Mouse (Mus musculus): ENCODE results near the gene Zfp467. TPM values are rescaled to one million over a fixed set of nuclear protein-coding genes. Genes with fewer than 3 reads are reported as not detected.

Gene Zfp467
- polyA plus RNA-seq, 1 experiment = 24.7 TPM

GRCm38 (mm10) chr6:48440306-48441014, 5.2 kb downstream of the Zfp467 start:
- 67% methylated on average over 14 of the region's 14 CpGs for WGBS
- Histone ChIP-seq H3K4me3 (ENCODE audit: low read depth, low read length) (no peak overlapping the region), H3K36me3 (ENCODE audit: control insufficient read depth, insufficient read depth, low read length) (peaks cover 16% of the 10 kb centered on the region), H3K4me1 (ENCODE audit: control insufficient read depth, insufficient read depth, insufficient read length, low read length) (peaks cover 3% of the 10 kb centered on the region), H3K27me3 (ENCODE audit: control insufficient read depth, insufficient read depth, low read length) (no peaks in the 10 kb centered on the region), H3K27ac (ENCODE audit: insufficient read depth, low read depth, low read length) (no peak overlapping the region)
- TF ChIP-seq CTCF (IDR thresholded peaks at IDR 0.05; ENCODE audit: extremely low read depth, insufficient read length, insufficient replicate concordance, low read depth, low read length) (no peak), POLR2A (IDR thresholded peaks at IDR 0.05; ENCODE audit: low read depth, low read length) (no peak)

- H3K4me1 ChIP-seq (ENCODE audit: control insufficient read depth, insufficient read depth, insufficient read length, low read length) = peaks cover 3% of the 10 kb centered on the region
- H3K4me3 ChIP-seq (ENCODE audit: low read depth, low read length) = no peak overlapping the region
- no peaks in the 10 kb centered on the region for H3K27me3 ChIP-seq (ENCODE audit: control insufficient read depth, insufficient read depth, low read length)
- H3K27ac ChIP-seq (ENCODE audit: insufficient read depth, low read depth, low read length) = no peak overlapping the region
- no peak for TF ChIP-seq POLR2A (IDR thresholded peaks at IDR 0.05; ENCODE audit: low read depth, low read length)
- TF ChIP-seq CTCF (IDR thresholded peaks at IDR 0.05; ENCODE audit: extremely low read depth, insufficient read length, insufficient replicate concordance, low read depth, low read length) = no peak
- peaks cover 16% of the 10 kb centered on the region for H3K36me3 ChIP-seq (ENCODE audit: control insufficient read depth, insufficient read depth, low read length)
Measured at GRCm38 (mm10) chr6:48439654-48440053, 6.0 kb downstream of the Zfp467 start.

DNA sequence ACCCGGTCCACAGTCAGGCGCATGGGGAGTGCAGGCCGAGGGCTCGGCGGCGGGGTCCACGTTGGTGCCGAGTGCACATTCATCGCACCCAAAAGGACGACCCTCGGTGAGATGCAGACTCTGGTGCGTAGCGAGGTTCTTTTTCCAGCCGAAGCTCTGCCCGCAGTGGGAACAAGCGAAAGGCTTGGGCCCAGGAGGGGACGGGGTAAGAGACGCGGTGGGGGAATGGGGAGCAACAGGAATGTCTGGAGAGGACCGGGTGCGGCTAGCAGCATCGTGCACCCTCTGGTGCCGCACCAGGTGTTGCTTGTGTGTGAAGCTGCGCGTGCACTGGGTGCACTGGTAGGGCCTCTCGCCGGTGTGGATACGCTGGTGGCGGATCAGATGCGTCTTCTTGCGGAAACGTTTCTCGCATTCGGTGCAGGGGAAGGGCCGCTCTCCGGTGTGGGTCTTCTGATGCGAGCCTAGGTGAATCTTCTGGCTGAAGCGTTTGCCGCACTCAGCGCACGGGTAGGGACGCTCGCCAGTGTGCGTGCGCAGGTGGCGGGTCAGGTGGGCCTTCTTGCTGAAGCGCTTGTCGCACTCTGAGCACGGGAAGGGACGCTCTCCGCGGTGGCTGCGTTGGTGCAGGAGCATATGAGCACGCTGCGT, 7.0 kb downstream of the Zfp467 start:
- TF ChIP-seq POLR2A (IDR thresholded peaks at IDR 0.05; ENCODE audit: low read depth, low read length) (no peak), CTCF (IDR thresholded peaks at IDR 0.05; ENCODE audit: extremely low read depth, insufficient read length, insufficient replicate concordance, low read depth, low read length) (no peak)
- 90% methylated on average over 55 of the region's 55 CpGs for WGBS
- H3K27me3 ChIP-seq (ENCODE audit: control insufficient read depth, insufficient read depth, low read length) = no peaks in the 10 kb centered on the region
- H3K4me1 ChIP-seq (ENCODE audit: control insufficient read depth, insufficient read depth, insufficient read length, low read length) = peaks cover under 1% of the 10 kb centered on the region; the same call in 1 of the 2 replicates
- H3K36me3 ChIP-seq (ENCODE audit: control insufficient read depth, insufficient read depth, low read length) = peaks cover 16% of the 10 kb centered on the region
- H3K4me3 ChIP-seq (ENCODE audit: low read depth, low read length) = no peak overlapping the region
- no peak overlapping the region for H3K27ac ChIP-seq (ENCODE audit: insufficient read depth, low read depth, low read length)

GRCm38 (mm10) chr6:48437679-48438376, 7.8 kb downstream of the Zfp467 start:
- WGBS = 95% methylated on average over 35 of the region's 35 CpGs
- Histone ChIP-seq H3K27ac (ENCODE audit: insufficient read depth, low read depth, low read length) (no peak overlapping the region), H3K4me3 (ENCODE audit: low read depth, low read length) (no peak overlapping the region), H3K27me3 (ENCODE audit: control insufficient read depth, insufficient read depth, low read length) (no peaks in the 10 kb centered on the region), H3K36me3 (ENCODE audit: control insufficient read depth, insufficient read depth, low read length) (peaks cover 16% of the 10 kb centered on the region), H3K4me1 (ENCODE audit: control insufficient read depth, insufficient read depth, insufficient read length, low read length) (no peaks in the 10 kb centered on the region)
- TF ChIP-seq CTCF (IDR thresholded peaks at IDR 0.05; ENCODE audit: extremely low read depth, insufficient read length, insufficient replicate concordance, low read depth, low read length) (no peak), POLR2A (IDR thresholded peaks at IDR 0.05; ENCODE audit: low read depth, low read length) (no peak)

DNA sequence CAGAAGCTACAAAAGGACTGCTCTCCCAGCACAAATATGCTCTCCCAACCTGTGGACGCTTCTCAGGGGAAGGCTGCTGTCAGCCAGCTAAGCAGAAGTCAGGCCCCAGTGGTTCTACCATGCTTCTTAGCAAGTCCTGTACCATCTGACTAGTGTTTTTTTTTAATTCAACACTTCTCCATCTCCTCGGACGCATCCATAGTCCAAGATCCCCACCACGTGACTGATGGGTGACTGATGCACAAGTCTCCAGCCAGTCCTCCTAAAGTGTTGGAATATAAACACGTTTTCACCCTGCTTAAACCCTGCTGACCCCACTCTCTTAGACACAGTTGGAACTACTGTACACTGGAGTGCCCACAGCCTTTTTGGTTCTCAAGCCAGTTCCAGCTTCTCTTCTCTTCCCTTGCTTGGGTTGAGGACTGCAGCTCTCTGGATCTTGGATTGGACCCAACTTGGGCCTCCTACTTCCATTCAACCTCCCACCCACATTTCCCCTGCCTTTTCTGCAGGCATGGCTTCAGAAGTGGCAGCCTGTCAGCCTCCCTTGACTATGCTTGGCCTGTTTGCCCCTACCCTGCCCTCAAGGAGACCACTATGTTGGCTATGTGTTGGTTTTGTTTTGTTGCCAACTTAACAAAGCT, 9.8 kb downstream of the Zfp467 start:
- 78% methylated on average over 5 of the region's 5 CpGs for WGBS
- Histone ChIP-seq H3K27me3 (ENCODE audit: control insufficient read depth, insufficient read depth, low read length) (no peaks in the 10 kb centered on the region), H3K36me3 (ENCODE audit: control insufficient read depth, insufficient read depth, low read length) (peaks cover 16% of the 10 kb centered on the region), H3K4me1 (ENCODE audit: control insufficient read depth, insufficient read depth, insufficient read length, low read length) (no peaks in the 10 kb centered on the region), H3K27ac (ENCODE audit: insufficient read depth, low read depth, low read length) (no peak overlapping the region), H3K4me3 (ENCODE audit: low read depth, low read length) (no peak overlapping the region)
- TF ChIP-seq POLR2A (IDR thresholded peaks at IDR 0.05; ENCODE audit: low read depth, low read length) (no peak), CTCF (IDR thresholded peaks at IDR 0.05; ENCODE audit: extremely low read depth, insufficient read length, insufficient replicate concordance, low read depth, low read length) (no peak)

- Histone ChIP-seq H3K27ac (ENCODE audit: insufficient read depth, low read depth, low read length) (no peak overlapping the region), H3K4me1 (ENCODE audit: control insufficient read depth, insufficient read depth, insufficient read length, low read length) (no peaks in the 10 kb centered on the region), H3K4me3 (ENCODE audit: low read depth, low read length) (no peak overlapping the region), H3K36me3 (ENCODE audit: control insufficient read depth, insufficient read depth, low read length) (peaks cover 16% of the 10 kb centered on the region), H3K27me3 (ENCODE audit: control insufficient read depth, insufficient read depth, low read length) (no peaks in the 10 kb centered on the region)
- no peak for TF ChIP-seq POLR2A (IDR thresholded peaks at IDR 0.05; ENCODE audit: low read depth, low read length)
- no peak for TF ChIP-seq CTCF (IDR thresholded peaks at IDR 0.05; ENCODE audit: extremely low read depth, insufficient read length, insufficient replicate concordance, low read depth, low read length)
- 25% methylated on average over 5 of the region's 5 CpGs for WGBS
Measured at GRCm38 (mm10) chr6:48435111-48435510, 10.5 kb downstream of the Zfp467 start.

Measured in small intestine, adult 2 months (tissue).